In genomic region chr7:135609655-135610054, GRCm38 (mm10) we compare ENCODE assay signal across 9 mouse cellular contexts.
DNase-seq lines count a peak whose midpoint lies in the region; ATAC-seq and TF ChIP-seq lines count a peak whose summit lies in the region.
"Had no signal": no experiment of that assay in that cellular context is flagged by ENCODE, and none has a peak within 500 bp of the region (broad histone marks: within the 10 kb centered on the region; RNA-seq: fewer than 3 reads in every experiment).

No protein-coding gene starts in this region.

- peak; percentile 20; the same call in 1 of the 2 replicates for ATAC-seq in lung, embryonic 16.5 days (ENCODE audit: low read depth)
- ATAC-seq in intestine, embryonic 16.5 days = no peak
- ATAC-seq in stomach, embryonic 15.5 days (ENCODE audit: insufficient read depth, low FRiP score, low read depth) = no peak
- no peak for ATAC-seq in forebrain, embryonic 15.5 days (replicated peaks)

- no peak for TF ChIP-seq EP300 in heart, adult 2 months (IDR thresholded peaks at IDR 0.05; ENCODE audit: insufficient read depth, low read depth, low read length)

- no peak for DNase-seq in heart, adult 2 months
- no peak for DNase-seq in heart, postnatal 25 days (ENCODE audit: low spot score)
- no peak for DNase-seq in lung, postnatal 36 days
- DNase-seq in adrenal gland, postnatal 10 days = no peak
- DNase-seq: cerebellum, adult 11 months had no signal

- no peaks in the 10 kb centered on the region for H3K9me3 ChIP-seq in lung, embryonic 16.5 days (ENCODE audit: control insufficient read depth, low read length)
- no peaks in the 10 kb centered on the region for H3K9me3 ChIP-seq in intestine, embryonic 16.5 days (ENCODE audit: control insufficient read depth, low read length)
- H3K9me3 ChIP-seq in stomach, embryonic 15.5 days = no peaks in the 10 kb centered on the region
- no peaks in the 10 kb centered on the region for H3K9me3 ChIP-seq in forebrain, embryonic 15.5 days

- no peak for TF ChIP-seq POLR2A in heart, adult 2 months (IDR thresholded peaks at IDR 0.05; ENCODE audit: insufficient read depth, low read depth, low read length)

- no peak overlapping the region for H3K9ac ChIP-seq in heart, adult 2 months (ENCODE audit: low read depth, low read length)
- H3K9ac ChIP-seq in lung, embryonic 16.5 days (ENCODE audit: low read length) = peak overlapping the region; percentile 22; the same call in 1 of the 2 replicates
- no peak overlapping the region for H3K9ac ChIP-seq in intestine, embryonic 16.5 days (ENCODE audit: low read depth, low read length)
- H3K9ac ChIP-seq in stomach, embryonic 15.5 days = no peak overlapping the region
- H3K9ac ChIP-seq in forebrain, embryonic 15.5 days (replicated peaks) = no peak overlapping the region

- peak overlapping the region; percentile 31 for H3K4me2 ChIP-seq in lung, embryonic 16.5 days (ENCODE audit: low read depth, low read length)
- no peak overlapping the region for H3K4me2 ChIP-seq in intestine, embryonic 16.5 days (ENCODE audit: low read depth, low read length)
- H3K4me2 ChIP-seq in stomach, embryonic 15.5 days = no peak overlapping the region
- no peak overlapping the region for H3K4me2 ChIP-seq in forebrain, embryonic 15.5 days (replicated peaks)

- H3K27me3 ChIP-seq in heart, adult 2 months (ENCODE audit: control insufficient read depth, insufficient read depth, low read length) = no peaks in the 10 kb centered on the region
- no peaks in the 10 kb centered on the region for H3K27me3 ChIP-seq in lung, embryonic 16.5 days (ENCODE audit: control insufficient read depth, insufficient read depth, low read depth, low read length)
- H3K27me3 ChIP-seq in intestine, embryonic 16.5 days (replicated peaks; ENCODE audit: control insufficient read depth, insufficient read depth, low read length) = no peaks in the 10 kb centered on the region
- no peaks in the 10 kb centered on the region for H3K27me3 ChIP-seq in stomach, embryonic 15.5 days (replicated peaks)
- no peaks in the 10 kb centered on the region for H3K27me3 ChIP-seq in forebrain, embryonic 15.5 days

- no peaks in the 10 kb centered on the region for H3K79me2 ChIP-seq in heart, adult 2 months (replicated peaks; ENCODE audit: control insufficient read depth, insufficient read depth, low read length)

- no peak overlapping the region for H3K4me3 ChIP-seq in heart, adult 2 months
- H3K4me3 ChIP-seq in lung, embryonic 16.5 days (ENCODE audit: low read length) = no peak overlapping the region
- no peak overlapping the region for H3K4me3 ChIP-seq in intestine, embryonic 16.5 days (ENCODE audit: low read length)
- no peak overlapping the region for H3K4me3 ChIP-seq in stomach, embryonic 15.5 days (replicated peaks)
- H3K4me3 ChIP-seq in forebrain, embryonic 15.5 days = no peak overlapping the region

- no peaks in the 10 kb centered on the region; the same call in 1 of the 2 replicates for H3K36me3 ChIP-seq in heart, adult 2 months (ENCODE audit: control insufficient read depth, insufficient read depth, low read length)
- no peaks in the 10 kb centered on the region for H3K36me3 ChIP-seq in lung, embryonic 16.5 days (ENCODE audit: control insufficient read depth, insufficient read depth, low read length)
- H3K36me3 ChIP-seq in intestine, embryonic 16.5 days (ENCODE audit: control insufficient read depth, insufficient read depth, low read length) = no peaks in the 10 kb centered on the region
- H3K36me3 ChIP-seq in stomach, embryonic 15.5 days = no peaks in the 10 kb centered on the region
- no peaks in the 10 kb centered on the region for H3K36me3 ChIP-seq in forebrain, embryonic 15.5 days

- intact Hi-C loops in heart, adult 2 months (cut with DNase I) = loop anchor here (2.0 kb wide), 1 partner anchor 23 kb away; no protein-coding TSS in a partner anchor
- intact Hi-C loops in heart, postnatal 25 days (cut with DNase I) = no loop called here

- peaks cover 11% of the 10 kb centered on the region for H3K4me1 ChIP-seq in heart, adult 2 months (ENCODE audit: control insufficient read depth, insufficient read depth, low read length)
- H3K4me1 ChIP-seq in lung, embryonic 16.5 days (replicated peaks; ENCODE audit: control insufficient read depth, insufficient read depth, low read length) = peaks cover 18% of the 10 kb centered on the region
- H3K4me1 ChIP-seq in intestine, embryonic 16.5 days (ENCODE audit: control insufficient read depth, insufficient read depth, low read length) = peaks cover 14% of the 10 kb centered on the region
- H3K4me1 ChIP-seq in stomach, embryonic 15.5 days = peaks cover 10% of the 10 kb centered on the region
- 0 out of 2 replicates have a peak, but pooled peaks cover 6% of the 10 kb centered on the region for H3K4me1 ChIP-seq in forebrain, embryonic 15.5 days

- peak overlapping the region; percentile 62 for H3K27ac ChIP-seq in heart, adult 2 months
- no peak overlapping the region for H3K27ac ChIP-seq in lung, embryonic 16.5 days (ENCODE audit: low read length)
- H3K27ac ChIP-seq in intestine, embryonic 16.5 days (ENCODE audit: low read length) = peak overlapping the region; percentile 34; the same call in 1 of the 2 replicates
- H3K27ac ChIP-seq in stomach, embryonic 15.5 days = peak overlapping the region; percentile 42; the same call in 1 of the 2 replicates
- H3K27ac ChIP-seq in forebrain, embryonic 15.5 days (replicated peaks) = no peak overlapping the region

- no peak for TF ChIP-seq CTCF in heart, adult 2 months (IDR thresholded peaks at IDR 0.05)

- WGBS in heart, adult 2 months = 24% methylated on average over 7 of the region's 7 CpGs
- 13% methylated on average over 7 of the region's 7 CpGs for WGBS in lung, embryonic 16.5 days
- WGBS in intestine, embryonic 16.5 days = 26% methylated on average over 7 of the region's 7 CpGs
- WGBS in stomach, embryonic 15.5 days = 31% methylated on average over 7 of the region's 7 CpGs
- 44% methylated on average over 7 of the region's 7 CpGs for WGBS in forebrain, embryonic 15.5 days

Comparison
In these comparisons a context has a peak if more than half of its experiments do, and no peak if none do; other contexts are left out.
1. H3K27ac ChIP-seq: peak in heart, adult 2 months (single experiment), intestine, embryonic 16.5 days (single experiment) and stomach, embryonic 15.5 days (single experiment); none in lung, embryonic 16.5 days (single experiment) and forebrain, embryonic 15.5 days (single experiment).